Mouse (Mus musculus) forebrain, embryonic 15.5 days (tissue): ENCODE data around the gene Gcc2. TPM values are rescaled to one million over a fixed set of nuclear protein-coding genes. Genes with fewer than 3 reads are reported as not detected.
"Not testable (repeated sequence)": the region's sequence is repeated elsewhere in the genome, so short reads cannot be mapped to it uniquely, and the experiment has no call there.

Experiments
- ATAC-seq: fragments of 200-750 bp; cut with Nextera tagmentation; replicated peaks from 2 replicates; pipeline ENCODE4 v1.8.0; 2017; ENCODE audit warnings: mild to moderate bottlenecking, moderate TSS enrichment, moderate library complexity
- H3K27ac ChIP-seq: fragments of 300-500 bp; sonication (generic); replicated peaks from 2 replicates; pipeline ENCODE4 v1.5.1; 2015; ENCODE audit warnings: mild to moderate bottlenecking, inconsistent platforms
- H3K27me3 ChIP-seq: fragments of 300-500 bp; sonication (generic); 2 replicates; pipeline ENCODE4 v1.6.1; 2015; ENCODE audit warnings: inconsistent platforms
- H3K36me3 ChIP-seq: fragments of 300-500 bp; sonication (generic); 2 replicates; pipeline ENCODE4 v1.6.1; 2015; ENCODE audit warnings: mild to moderate bottlenecking, inconsistent platforms
- H3K4me1 ChIP-seq: fragments of 300-500 bp; sonication (generic); 2 replicates; pipeline ENCODE4 v1.6.1; 2015; ENCODE audit warnings: inconsistent platforms
- H3K4me2 ChIP-seq: fragments of 300-500 bp; sonication (generic); replicated peaks from 2 replicates; pipeline ENCODE4 v1.6.1; 2015; ENCODE audit warnings: mild to moderate bottlenecking, inconsistent platforms
- H3K4me3 ChIP-seq: fragments of 300-500 bp; sonication (generic); 2 replicates; pipeline ENCODE4 v1.5.1; 2015; ENCODE audit warnings: mild to moderate bottlenecking, inconsistent platforms
- H3K9ac ChIP-seq: fragments of 300-500 bp; sonication (generic); replicated peaks from 2 replicates; pipeline ENCODE4 v1.6.1; 2015; ENCODE audit warnings: mild to moderate bottlenecking, inconsistent platforms
- H3K9me3 ChIP-seq: fragments of 300-500 bp; sonication (generic); 2 replicates; pipeline ENCODE4 v1.6.1; 2016; ENCODE audit warnings: inconsistent platforms
- WGBS: fragments of 180-500 bp; shearing (Covaris S2); methylation state at CpG from one replicate; pipeline ENCODE4 v1.1.7; 2015; ENCODE audit warnings: mixed read lengths; 5-methylcytosine and 5-hydroxymethylcytosine counted together
- polyA plus RNA-seq: library from polyadenylated mRNA; unstranded; fragments of >200 nt; fragmentation: Nextera tagmentation; extraction: Ambion mirVana; gene quantifications from 2 replicates; pipeline ENCODE4 v1.2.1, GENCODE M21; 2015

Gcc2 gene
- polyA plus RNA-seq, 1 experiment from 2014 or later: 86.0 TPM

GRCm38 (mm10) chr10:58221571-58221970 is 33.7 kb upstream of the Gcc2 start:
- 90% methylated on average over 2 of the region's 2 CpGs for WGBS
- H3K9ac ChIP-seq, ATAC-seq: not testable (repeated sequence)

GRCm38 (mm10) chr10:58223161-58223560 is 32.1 kb upstream of the Gcc2 start:
- H3K27ac ChIP-seq, H3K4me3 ChIP-seq, H3K4me2 ChIP-seq, H3K9ac ChIP-seq, H3K9me3 ChIP-seq, ATAC-seq, H3K36me3 ChIP-seq, H3K27me3 ChIP-seq, H3K4me1 ChIP-seq: not testable (repeated sequence)
- WGBS: 88% methylated on average over 4 of the region's 6 CpGs

More at GRCm38 (mm10) chr10:58221571-58221970, 33.7 kb upstream of the Gcc2 start:
- H3K27me3 ChIP-seq, H3K4me2 ChIP-seq, H3K36me3 ChIP-seq, H3K27ac ChIP-seq, H3K9me3 ChIP-seq, H3K4me1 ChIP-seq, H3K4me3 ChIP-seq: not testable (repeated sequence)

GRCm38 (mm10) chr10:58223972-58224805 is 31.1 kb upstream of the Gcc2 start:
- not testable (repeated sequence) for H3K27me3 ChIP-seq, H3K4me2 ChIP-seq, H3K36me3 ChIP-seq, ATAC-seq, H3K27ac ChIP-seq, H3K4me1 ChIP-seq, H3K9me3 ChIP-seq, H3K4me3 ChIP-seq, H3K9ac ChIP-seq
- WGBS: 85% methylated on average over 31 of the region's 31 CpGs

GRCm38 (mm10) chr10:58224827-58225785 is 30.2 kb upstream of the Gcc2 start, which contains the start of gene AW822073:
AW822073 (minus strand) TSS chr10:58224930.
- H3K27ac ChIP-seq, H3K9me3 ChIP-seq, H3K4me3 ChIP-seq, ATAC-seq, H3K36me3 ChIP-seq, H3K4me1 ChIP-seq, H3K27me3 ChIP-seq, H3K9ac ChIP-seq, H3K4me2 ChIP-seq: not testable (repeated sequence)
- WGBS: 87% methylated on average over 18 of the region's 18 CpGs

- 76% methylated on average over 4 of the region's 4 CpGs for WGBS
- not testable (repeated sequence) for H3K9me3 ChIP-seq, H3K4me2 ChIP-seq, H3K4me3 ChIP-seq, ATAC-seq, H3K27ac ChIP-seq, H3K27me3 ChIP-seq, H3K36me3 ChIP-seq, H3K9ac ChIP-seq, H3K4me1 ChIP-seq
These were observed 28.9 kb upstream of the Gcc2 start for GRCm38 (mm10) chr10:58226357-58226756.

GRCm38 (mm10) chr10:58227798-58228197 is 27.5 kb upstream of the Gcc2 start:
- WGBS: 89% methylated on average over 2 of the region's 6 CpGs
- not testable (repeated sequence) for H3K27ac ChIP-seq, H3K27me3 ChIP-seq, H3K36me3 ChIP-seq, H3K4me3 ChIP-seq, ATAC-seq, H3K4me1 ChIP-seq, H3K4me2 ChIP-seq, H3K9ac ChIP-seq
- H3K9me3 ChIP-seq: peaks cover 12% of the 10 kb centered on the region

- 58% methylated on average over 3 of the region's 3 CpGs for WGBS
- not testable (repeated sequence) for H3K36me3 ChIP-seq, ATAC-seq, H3K27ac ChIP-seq, H3K27me3 ChIP-seq, H3K4me1 ChIP-seq, H3K4me3 ChIP-seq, H3K9ac ChIP-seq, H3K4me2 ChIP-seq
- H3K9me3 ChIP-seq: peaks cover 12% of the 10 kb centered on the region
These were observed 25.3 kb upstream of the Gcc2 start for GRCm38 (mm10) chr10:58230021-58230420.

- WGBS: 83% methylated on average over 5 of the region's 7 CpGs
- not testable (repeated sequence) for H3K36me3 ChIP-seq, H3K4me2 ChIP-seq, H3K9ac ChIP-seq, H3K27me3 ChIP-seq, H3K4me1 ChIP-seq, H3K27ac ChIP-seq, H3K4me3 ChIP-seq
- ATAC-seq: peak; percentile 19
- peaks cover 12% of the 10 kb centered on the region for H3K9me3 ChIP-seq
These were observed 24.2 kb upstream of the Gcc2 start for GRCm38 (mm10) chr10:58231088-58231487.

- 88% methylated on average over 35 of the region's 35 CpGs for WGBS
These were observed 23.3 kb upstream of the Gcc2 start for GRCm38 (mm10) chr10:58231779-58232640.

GRCm38 (mm10) chr10:58232641-58232969 is 22.7 kb upstream of the Gcc2 start, which contains the start of gene Duxf3:
Duxf3 (minus strand) TSS chr10:58232675.
- 86% methylated on average over 8 of the region's 8 CpGs for WGBS

More at GRCm38 (mm10) chr10:58231779-58232640, 23.3 kb upstream of the Gcc2 start:
- not testable (repeated sequence) for H3K4me3 ChIP-seq, H3K4me2 ChIP-seq, H3K27ac ChIP-seq, H3K9ac ChIP-seq, H3K36me3 ChIP-seq, H3K27me3 ChIP-seq, H3K4me1 ChIP-seq
- peaks cover 12% of the 10 kb centered on the region for H3K9me3 ChIP-seq
- peak; percentile 86 for ATAC-seq

GRCm38 (mm10) chr10:58233054-58233739 is 22.1 kb upstream of the Gcc2 start:
- H3K36me3 ChIP-seq, H3K4me2 ChIP-seq, H3K4me1 ChIP-seq, H3K9ac ChIP-seq, H3K4me3 ChIP-seq, H3K27ac ChIP-seq, H3K27me3 ChIP-seq: not testable (repeated sequence)
- peaks cover 12% of the 10 kb centered on the region for H3K9me3 ChIP-seq
- 83% methylated on average over 10 of the region's 10 CpGs for WGBS
- peak; percentile 51 for ATAC-seq

More at GRCm38 (mm10) chr10:58232641-58232969, 22.7 kb upstream of the Gcc2 start, which contains the start of gene Duxf3:
- not testable (repeated sequence) for H3K4me2 ChIP-seq, H3K27me3 ChIP-seq, H3K27ac ChIP-seq, H3K9ac ChIP-seq, H3K4me1 ChIP-seq, H3K36me3 ChIP-seq, H3K4me3 ChIP-seq
- H3K9me3 ChIP-seq: peaks cover 12% of the 10 kb centered on the region
- peak; percentile 62 for ATAC-seq
